Mouse (Mus musculus) B cell, adult 2 months (primary cell): ENCODE measurements around the gene Dlx4.

Experiments used
- DNase-seq, 2 experiments: peaks; one replicate each; pipeline ENCODE4 v3.0.0; 2022

Gene Dlx4

GRCm38 (mm10) chr11:95142258-95142657, 3.8 kb downstream of the Dlx4 start:
- DNase-seq = no peak

GRCm38 (mm10) chr11:95139871-95140270, 6.2 kb downstream of the Dlx4 start:
- no peak for DNase-seq

- no peak for DNase-seq
Observed at GRCm38 (mm10) chr11:95137281-95137680, 8.8 kb downstream of the Dlx4 start.

- DNase-seq = no peak
Observed at GRCm38 (mm10) chr11:95133321-95133720, 12.7 kb downstream of the Dlx4 start.

- DNase-seq = no peak
Observed at GRCm38 (mm10) chr11:95130668-95131252, 15.3 kb downstream of the Dlx4 start.

DNA sequence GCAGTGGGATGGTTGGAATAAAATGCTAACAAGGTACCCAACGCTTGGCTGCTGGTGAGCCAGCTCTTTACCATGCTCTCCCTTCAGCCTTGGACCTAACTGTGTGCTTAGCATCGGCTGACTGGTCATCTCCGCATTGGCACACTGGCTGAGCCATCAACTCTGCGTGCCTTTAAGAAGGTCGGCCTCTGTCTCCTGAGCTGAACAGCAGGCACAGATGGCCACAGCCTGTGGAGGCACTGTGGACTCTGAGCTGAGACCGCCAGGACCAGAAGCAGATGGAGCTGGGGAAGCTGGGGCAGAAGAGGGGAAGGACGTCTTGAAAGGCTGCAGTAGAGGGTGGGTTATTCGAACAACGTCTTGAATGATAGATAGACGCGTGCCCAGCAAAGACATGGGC, 17.7 kb downstream of the Dlx4 start:
- DNase-seq = no peak

DNA sequence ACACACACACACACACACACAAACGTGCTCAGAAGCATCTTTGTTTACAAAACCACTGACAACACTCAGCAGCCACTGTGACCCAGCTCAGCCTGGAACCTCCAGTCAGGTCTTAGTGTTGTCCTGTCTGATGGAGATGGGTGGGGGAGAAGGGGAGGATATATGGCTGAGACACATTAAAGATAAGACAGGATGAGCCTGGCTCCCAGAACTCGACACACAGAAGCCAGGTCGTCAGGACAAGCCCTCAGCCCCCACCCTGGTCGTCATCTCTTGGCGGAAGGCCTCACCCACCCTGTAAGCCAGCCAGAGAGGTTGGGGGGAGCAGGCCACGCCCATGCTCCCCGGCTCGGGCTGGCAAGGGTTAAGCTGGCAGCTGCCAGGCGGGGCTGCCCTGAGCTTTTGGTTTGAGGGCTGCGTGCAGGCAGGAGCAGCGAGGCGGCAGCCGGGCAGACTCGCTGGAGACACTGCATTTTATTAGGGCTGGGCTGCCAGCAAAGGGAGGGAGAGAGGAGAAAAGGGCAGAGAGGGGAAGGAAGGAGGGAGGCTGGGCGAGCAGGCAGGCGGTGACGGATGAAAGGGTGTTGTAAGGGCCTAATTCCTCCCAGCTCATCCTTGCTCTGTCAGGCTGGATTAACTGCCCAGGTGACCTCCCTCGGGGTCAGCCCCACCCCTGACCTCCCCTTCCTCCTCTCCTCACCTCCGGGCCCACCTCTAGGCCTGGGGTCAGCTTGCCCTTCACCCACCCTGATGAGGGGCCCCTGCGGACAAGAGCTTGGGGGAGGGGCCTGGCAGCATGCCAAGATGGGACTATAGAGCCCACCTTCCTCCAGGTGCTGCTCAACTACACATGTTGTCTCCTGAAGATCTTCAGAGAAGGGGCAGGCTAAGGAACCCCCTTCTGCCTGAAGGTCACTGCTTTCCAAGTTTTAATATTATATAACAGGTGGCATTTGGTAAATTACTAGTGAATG, 19.5 kb downstream of the Dlx4 start:
- DNase-seq = no peak

DNA sequence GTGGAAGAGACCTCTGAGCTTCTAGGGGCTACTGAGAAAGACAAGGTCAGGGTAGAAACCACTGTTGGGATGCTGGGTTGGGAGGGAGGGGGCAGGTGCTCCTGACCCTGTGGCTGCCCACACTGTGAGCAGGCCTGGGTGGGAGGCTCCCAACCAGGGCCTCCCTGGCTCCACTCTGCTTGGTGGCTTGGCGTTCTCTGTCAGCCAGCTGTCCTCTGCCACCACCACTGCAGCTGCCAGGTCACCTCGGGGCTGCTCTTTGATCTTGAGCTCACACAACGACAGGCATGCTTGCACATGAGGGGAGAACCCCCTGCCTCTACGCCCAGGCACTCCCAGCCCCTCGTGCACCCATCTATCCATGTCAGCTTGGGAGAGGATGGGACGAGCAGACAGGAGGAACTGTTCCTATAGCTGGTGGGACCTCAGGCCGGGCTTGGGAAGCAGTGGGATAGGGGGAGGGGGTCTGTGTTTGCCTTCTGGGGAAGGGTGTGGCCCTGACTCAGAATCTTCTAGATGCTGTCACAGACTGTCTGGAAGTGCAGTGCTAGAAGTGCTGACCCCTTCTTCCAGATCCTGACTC, 20.6 kb downstream of the Dlx4 start:
- DNase-seq = no peak

- DNase-seq = no peak
Observed at GRCm38 (mm10) chr11:95122100-95122489, 24.0 kb downstream of the Dlx4 start.

GRCm38 (mm10) chr11:95121161-95122099, 24.6 kb downstream of the Dlx4 start:
- no peak for DNase-seq

GRCm38 (mm10) chr11:95120633-95121020, 25.4 kb downstream of the Dlx4 start:
- DNase-seq = no peak

DNA sequence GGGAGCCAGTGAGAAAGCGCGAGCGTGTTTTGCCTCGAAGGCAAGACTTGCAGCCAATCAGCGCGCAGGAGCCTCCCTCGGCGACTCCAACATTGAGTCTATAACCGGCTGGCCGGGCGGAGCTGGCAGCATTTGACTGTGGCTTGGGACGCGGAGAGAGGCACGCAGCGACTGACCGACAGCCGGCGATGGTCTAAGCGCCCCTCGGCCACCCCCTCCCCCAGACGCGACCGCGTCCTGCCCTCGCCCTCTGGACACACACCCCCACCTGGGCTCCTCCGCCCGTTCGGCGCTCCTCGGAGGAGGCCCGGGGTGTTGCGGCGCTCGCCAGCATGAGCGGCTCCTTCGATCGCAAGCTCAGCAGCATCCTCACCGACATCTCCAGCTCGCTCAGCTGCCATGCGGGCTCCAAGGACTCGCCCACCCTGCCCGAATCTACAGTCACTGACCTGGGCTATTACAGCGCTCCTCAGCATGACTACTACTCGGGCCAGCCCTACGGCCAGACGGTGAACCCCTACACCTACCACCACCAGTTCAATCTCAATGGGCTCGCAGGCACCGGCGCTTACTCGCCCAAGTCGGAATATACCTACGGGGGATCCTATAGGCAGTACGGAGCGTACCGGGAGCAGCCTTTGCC, 26.0 kb downstream of the Dlx4 start, which contains the start of gene Dlx3:
Gene Dlx3 (plus strand): TSS at position 130 of the 643 bp plus-strand sequence.
- no peak for DNase-seq

- peak; percentile 65 to 66 for DNase-seq
Observed at GRCm38 (mm10) chr11:95118505-95118904, 27.6 kb downstream of the Dlx4 start.

- DNase-seq = peak; percentile 72 to 73
Observed at GRCm38 (mm10) chr11:95117030-95117429, 29.0 kb downstream of the Dlx4 start.

GRCm38 (mm10) chr11:95110081-95110480, 36.0 kb downstream of the Dlx4 start:
- DNase-seq = no peak

- no peak for DNase-seq
Observed at GRCm38 (mm10) chr11:95109000-95109399, 37.1 kb downstream of the Dlx4 start.

GRCm38 (mm10) chr11:95106440-95107236, 39.4 kb downstream of the Dlx4 start:
- peak; percentile 74 to 75 for DNase-seq

- DNase-seq = no peak
Observed at GRCm38 (mm10) chr11:95105274-95105874, 40.7 kb downstream of the Dlx4 start.

DNA sequence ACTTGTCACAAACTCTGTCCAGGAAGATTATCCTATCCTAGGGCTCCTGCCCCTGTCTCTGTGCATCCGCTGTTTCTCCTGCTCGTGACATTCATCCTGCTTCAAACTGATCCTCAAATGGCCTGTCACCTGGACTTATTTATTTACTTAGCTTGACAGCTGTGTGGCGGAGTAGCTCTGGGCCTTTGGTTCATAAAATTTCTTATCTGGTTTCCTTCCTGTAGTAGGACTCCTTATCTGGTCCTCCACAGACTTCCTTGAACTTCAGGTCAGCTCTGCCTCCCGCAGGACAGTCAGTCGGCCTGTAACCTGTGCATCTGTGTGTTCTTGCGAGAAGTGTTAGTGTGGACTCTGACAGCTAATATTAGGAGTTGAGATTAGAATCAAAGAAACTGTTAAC, 41.8 kb downstream of the Dlx4 start:
- no peak for DNase-seq

DNA sequence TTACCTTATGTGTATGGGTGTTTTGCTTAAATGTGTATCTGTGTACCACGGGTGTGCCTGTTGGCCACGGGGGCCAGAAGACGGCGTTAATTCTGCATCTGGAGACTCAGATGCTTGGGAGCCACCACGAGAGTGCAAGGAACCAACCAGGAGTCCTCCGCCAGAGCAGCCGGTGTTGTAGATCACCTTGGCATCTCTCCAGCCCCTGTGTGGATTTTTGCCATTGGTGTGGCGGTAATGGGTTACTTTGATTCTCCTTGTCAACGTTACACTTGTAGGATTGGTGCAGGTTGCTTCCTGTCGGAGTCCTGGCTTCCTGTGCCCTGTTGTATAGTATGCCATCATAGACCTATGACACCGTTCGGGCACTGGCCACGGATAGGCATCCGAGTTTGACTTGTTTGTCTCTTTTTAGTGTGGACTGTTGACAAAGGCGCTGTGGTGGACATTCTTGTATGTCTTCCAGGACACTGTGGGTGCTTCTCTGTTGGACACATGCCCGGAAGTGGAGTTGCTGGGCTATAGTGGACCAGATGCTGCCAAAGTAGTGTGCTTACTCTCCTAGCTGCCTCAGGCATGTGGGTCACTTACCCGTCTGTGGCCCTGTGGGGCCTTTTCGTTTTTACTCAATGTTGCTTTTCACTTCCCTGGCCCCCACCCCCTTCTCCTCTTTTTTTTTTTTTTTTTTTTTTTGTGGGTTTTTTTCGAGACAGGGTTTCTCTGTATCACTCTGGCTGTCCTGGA, 43.7 kb downstream of the Dlx4 start:
- DNase-seq = no peak
